Mouse (Mus musculus) kidney, postnatal 25 days (tissue): ENCODE measurements around the gene Fam118b.

ENCODE experiments used
- DNase-seq, 2 experiments: peaks; one replicate each; pipeline ENCODE4 v3.0.0; 2021; ENCODE audit warnings: mixed read lengths in 2 of 2

Fam118b gene

DNA sequence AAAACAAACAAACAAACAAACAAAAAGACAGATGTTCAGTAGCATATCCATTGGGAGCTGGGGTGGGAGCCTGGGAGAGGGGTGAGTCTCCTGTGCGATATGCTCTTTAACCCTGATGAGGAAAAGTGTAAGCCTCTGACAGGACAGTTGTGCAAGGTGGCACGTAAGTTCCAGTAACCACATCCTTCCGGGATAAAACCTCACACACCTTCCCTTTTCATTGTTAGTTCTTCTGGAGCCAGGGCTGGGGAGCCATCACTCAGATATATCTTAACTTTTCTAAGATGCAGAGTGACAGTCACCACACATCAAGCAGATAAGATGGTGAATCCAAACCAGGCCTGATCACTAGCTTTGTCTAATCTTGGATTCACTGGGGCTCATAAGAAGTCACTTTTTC lies 73.6 kb downstream of the Fam118b start:
- no peak for DNase-seq

DNA sequence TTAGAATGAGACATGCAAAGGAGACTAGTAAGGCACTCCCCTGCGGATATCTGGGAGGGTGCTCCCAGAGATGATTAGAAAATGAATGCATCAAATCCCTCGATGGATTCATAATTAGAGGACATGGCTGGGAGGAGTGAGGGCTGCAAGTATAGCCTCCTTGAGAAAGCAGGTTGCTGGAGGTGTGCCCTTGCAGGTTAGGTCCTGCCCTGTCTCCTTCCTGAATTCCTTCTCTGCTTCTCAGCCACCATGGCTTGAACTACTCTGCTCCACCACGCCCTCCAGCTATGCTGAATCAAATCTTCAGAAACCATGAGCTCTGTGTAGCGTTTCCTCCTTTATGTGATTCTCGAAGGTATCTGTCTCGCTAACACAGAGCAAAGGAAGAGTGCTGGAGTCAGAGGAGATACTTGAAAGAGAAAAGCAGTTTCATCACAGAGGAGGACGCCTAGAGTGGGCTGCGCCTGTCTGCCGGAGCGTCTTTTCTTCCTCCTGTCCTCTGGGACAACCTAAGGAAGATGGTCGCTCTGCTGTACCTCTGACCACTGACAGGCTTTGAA lies 74.5 kb downstream of the Fam118b start:
- no peak for DNase-seq

DNA sequence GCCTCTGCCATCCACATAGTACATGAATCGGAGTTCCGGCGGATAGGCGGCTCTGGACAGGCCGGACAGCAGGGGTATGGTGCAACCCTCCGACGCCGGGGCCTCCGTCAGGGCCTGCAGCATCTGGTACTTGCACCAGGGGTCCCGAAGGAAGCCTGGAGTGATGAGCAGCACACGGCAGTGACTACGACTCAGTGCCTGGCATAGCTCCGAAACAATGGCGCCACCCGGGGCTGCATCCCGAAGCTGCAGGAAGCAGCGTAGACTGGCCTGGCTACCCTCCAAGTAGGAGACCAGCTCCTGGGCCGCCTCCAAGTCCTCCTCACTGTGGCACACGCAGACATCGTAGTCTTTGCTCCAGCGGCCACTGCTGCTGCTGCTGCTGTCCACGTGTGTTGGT lies 78.9 kb downstream of the Fam118b start:
- DNase-seq = peak; percentile 50 to 54

DNA sequence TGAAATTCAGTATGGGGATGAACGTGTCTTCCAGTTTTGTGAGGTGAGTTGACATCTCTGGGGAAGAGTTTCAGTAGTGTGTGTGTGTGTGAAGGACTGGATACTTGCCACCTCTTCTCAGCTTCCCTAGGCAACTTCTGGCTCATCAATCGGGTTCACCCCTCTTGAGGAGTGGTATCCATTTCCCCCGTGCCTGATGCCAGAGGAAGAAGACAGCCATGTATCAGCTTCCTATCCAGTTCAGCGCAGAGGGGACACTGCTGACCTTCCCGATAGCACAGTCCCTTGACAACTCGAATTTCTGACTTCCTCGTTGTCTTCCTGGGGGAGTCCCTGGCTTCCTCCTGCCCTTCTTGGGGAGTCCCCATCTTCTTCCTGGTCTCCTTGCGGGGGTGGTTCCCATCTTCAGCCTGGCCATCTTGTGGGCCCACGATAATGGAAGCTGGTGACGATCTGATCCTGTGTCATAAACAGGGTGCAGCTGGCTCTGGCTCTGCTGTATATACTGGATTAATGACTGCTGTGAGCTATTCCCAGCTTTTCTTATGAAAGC lies 80.2 kb downstream of the Fam118b start:
- no peak for DNase-seq

DNA sequence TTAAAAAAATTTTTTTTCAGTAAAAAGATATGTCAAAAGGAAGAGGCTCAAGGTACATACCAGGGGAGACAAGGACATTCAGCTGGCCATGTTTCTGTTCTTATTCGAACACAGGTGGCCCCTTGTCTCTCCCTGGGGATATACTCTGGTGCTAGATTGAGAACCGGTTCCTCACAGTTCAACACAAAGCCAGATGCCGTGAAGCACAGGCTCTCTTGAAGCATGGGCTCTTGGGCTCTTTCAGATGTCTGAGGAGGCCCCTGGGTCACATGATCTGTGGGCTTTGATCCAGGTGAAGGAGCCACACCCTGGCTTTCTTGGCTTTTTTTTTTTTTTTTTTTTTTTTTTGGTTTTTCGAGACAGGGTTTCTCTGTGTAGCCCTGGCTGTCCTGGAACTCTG lies 81.2 kb downstream of the Fam118b start:
- DNase-seq = no peak

DNA sequence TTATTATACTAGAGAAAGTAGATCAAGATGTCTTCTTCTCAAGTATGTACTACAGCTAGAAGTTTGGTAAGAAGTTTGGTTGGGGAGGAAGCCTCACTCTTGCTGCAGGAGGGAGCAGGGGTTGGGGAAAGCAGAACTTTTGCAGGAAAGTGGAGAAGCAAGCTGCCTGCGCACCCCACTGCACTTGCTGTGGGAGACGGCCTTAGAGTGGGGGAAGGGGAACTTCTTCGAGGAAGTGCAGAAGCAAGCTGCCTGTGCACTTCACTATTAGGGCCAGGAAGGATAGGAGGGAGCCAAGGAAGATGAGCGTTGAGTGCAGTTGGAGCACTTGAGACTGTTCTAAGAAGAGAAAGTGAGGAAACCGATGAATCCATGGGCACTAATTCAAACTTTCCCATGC lies 84.2 kb downstream of the Fam118b start:
- DNase-seq = no peak

DNA sequence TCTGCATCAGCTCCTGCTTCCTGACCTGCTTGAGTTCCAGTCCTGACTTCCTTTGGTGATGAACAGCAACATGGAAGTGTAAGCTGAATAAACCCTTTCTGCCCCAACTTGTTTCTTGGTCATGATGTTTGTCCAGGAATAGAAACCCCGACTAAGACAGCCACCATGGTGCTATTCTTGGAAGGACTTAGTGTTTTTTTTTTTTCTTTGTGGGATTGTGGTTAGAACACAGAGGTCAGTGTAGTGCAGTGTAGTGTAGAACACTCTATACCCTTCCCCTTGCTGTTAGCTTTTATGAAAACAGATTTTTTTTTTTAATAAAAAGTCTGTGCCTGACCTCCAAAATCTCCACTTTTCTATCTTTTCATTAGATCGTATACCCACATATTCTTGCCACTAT lies 84.8 kb downstream of the Fam118b start:
- no peak for DNase-seq

DNA sequence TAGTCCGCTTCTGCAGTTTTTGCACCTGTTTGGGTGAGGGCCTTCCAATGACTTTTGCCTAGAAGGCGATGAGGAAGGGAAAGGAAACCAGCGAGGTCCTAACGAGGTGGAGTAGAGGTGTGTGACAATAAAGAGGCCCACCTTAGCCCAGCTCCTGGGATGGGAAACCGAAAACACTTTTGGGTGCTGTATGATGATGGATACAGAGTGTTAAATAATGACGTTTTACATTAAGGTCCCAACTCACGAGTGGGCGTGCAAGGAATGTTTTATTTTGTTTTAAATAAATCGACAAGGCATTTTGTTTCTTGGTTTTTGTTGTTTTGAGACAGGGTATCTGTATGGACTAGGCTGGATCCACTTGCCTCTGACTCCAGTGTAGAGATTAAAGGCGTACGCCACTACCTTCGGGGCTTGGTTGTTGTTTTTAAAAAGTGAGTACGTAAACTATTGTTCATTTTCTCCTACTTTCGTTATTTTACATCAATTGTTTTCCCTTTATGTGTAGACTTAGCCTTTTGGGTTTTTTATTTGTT lies 91.4 kb downstream of the Fam118b start:
- DNase-seq = no peak

DNA sequence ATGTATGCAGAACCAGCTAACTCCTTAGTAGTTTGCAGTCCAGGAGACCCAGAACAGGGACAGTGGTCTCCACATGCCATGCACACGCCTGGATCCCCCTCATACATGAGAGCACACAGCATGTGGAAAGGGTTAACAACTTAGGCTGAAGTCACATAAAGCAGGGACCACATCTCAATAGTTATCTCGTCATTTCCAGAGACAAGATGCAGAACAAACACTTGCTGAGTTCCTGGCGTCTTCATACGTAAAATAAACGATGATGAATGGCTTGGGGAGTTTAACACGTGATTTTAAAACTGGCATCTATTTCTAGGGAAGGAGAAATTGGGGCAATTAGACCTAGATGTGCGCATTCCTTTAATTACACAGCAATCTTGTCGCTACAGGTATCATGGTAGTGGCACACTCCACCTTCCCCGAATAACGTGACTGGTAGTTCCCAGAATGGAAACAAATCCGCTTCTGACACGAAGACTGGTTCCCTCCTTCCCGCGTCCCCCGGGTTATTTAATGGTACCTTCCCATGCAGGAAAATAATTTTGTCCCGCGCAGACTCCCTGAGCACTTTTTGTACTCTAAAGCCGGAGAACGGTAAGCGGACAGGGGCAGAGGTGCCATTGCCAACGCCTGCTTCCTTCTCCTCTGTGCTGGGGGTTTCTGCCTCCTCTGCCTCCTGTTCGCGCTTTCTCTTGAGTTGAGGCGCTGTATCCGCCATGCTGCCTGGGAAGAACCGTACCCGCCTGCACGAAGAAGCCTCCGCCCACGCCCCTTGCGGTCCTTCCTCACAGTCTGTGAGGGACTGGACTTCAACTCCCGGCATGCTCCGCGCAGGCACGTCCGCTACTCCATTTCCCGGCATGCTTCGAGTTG lies 92.1 kb downstream of the Fam118b start, which contains the start of gene Dcps:
Gene Dcps, minus strand, starts transcription at position 811 of the 873 bp plus-strand sequence.
- peak; percentile 95 to 97 for DNase-seq

DNA sequence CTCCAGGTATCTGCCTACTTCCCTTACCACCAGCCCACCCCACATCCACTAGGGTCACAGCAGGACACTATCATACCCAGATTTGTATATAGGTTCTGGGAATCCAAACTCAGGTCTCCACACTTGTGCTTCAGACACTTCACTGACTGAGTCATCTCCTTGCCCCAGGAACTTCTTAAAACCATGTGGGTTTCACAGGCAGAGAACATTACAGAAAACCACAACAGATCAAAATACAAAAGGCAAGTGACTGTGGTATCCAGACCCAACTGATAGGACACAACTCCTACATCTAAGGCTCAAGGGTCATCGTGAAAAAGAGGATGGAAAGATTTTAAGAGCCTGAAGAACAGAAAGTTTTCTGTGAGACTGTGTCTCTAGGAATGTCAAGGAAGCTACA lies 94.3 kb downstream of the Fam118b start:
- DNase-seq = no peak

DNA sequence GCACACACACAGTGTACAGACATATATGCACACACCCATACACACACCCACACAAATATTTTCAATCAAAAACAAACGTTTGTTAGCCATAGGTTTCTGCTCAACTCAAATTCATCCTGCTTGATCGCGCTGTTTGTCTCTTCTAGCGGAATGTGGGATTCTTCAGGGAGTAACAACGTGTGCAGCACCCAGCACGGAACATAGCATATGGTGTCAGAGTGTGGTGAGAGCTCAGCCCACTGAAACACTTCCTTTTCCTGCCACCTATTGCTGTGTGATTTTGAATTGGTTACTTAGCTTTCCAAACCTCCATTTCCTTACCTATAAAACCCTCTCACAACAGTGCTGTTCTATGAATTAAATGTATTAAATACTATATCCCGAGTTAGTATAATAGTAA lies 97.5 kb downstream of the Fam118b start:
- DNase-seq = no peak
